Mouse (Mus musculus) E14TG2a.4 (cell line): ENCODE data around the gene Ntm.

Experiments used
- H3K27me3 ChIP-seq: 2 replicates; pipeline ENCODE4 v1.6.1; 2014; ENCODE audit warnings: low read length, control low read depth; ENCODE audit not compliant: insufficient read depth
- H3K36me3 ChIP-seq: 2 replicates; pipeline ENCODE4 v1.6.1; 2014; ENCODE audit warnings: low read length, control low read depth; ENCODE audit not compliant: insufficient read depth
- H3K4me1 ChIP-seq: replicated peaks from 2 replicates; pipeline ENCODE4 v1.6.1; 2014; ENCODE audit warnings: low read depth, low read length, control low read depth
- H3K4me3 ChIP-seq: replicated peaks from 2 replicates; pipeline ENCODE4 v1.5.1; 2014; ENCODE audit warnings: mild to moderate bottlenecking, low read length
- H3K9me3 ChIP-seq: 2 replicates; pipeline ENCODE4 v1.6.1; 2014; ENCODE audit warnings: low read length, control low read depth
- CTCF ChIP-seq: conservative IDR thresholded peaks from 2 replicates; pipeline ENCODE4 v1.5.1; 2014; ENCODE audit warnings: low read length
- NANOG ChIP-seq: IDR thresholded peaks from 2 replicates; pipeline ENCODE4 v1.6.1; 2014; ENCODE audit warnings: borderline replicate concordance, low read length, mixed read lengths
- POU5F1 ChIP-seq: IDR thresholded peaks from 2 replicates; pipeline ENCODE4 v1.6.1; 2014; ENCODE audit warnings: low read length, borderline replicate concordance

Gene Ntm

DNA sequence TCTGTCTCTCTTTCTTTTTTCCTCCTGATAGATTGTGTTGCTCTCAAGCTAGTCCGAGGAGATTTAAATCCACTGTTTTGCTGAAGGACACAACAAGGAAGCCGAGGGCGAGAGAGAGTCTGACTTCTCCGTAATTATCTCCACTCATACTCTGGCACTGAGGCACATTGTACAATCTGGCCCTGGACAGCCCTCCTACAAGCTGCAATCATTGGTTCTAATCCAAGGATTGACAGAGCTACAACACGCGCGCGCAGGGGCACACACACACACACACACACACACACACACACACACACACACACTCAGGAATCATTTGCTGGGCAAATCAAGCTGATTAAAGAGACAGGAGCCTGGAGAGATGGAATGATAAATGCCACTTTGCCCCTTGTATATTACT is at the start of gene Ntm:
Ntm (minus strand) TSS at position 164 of the 400 bp plus-strand sequence.
- Histone ChIP-seq H3K9me3 (no peaks in the 10 kb centered on the region), H3K4me1 (peaks cover 14% of the 10 kb centered on the region; the same call in 1 of the 2 replicates), H3K27me3 (peaks cover 32% of the 10 kb centered on the region), H3K36me3 (no peaks in the 10 kb centered on the region), H3K4me3 (peak within 1 kb of the TSS; percentile 52)
- no peak for TF ChIP-seq NANOG
- no peak for TF ChIP-seq CTCF
- TF ChIP-seq POU5F1 = no peak

GRCm38 (mm10) chr9:30005701-30006100 is 42.8 kb upstream of the Ntm start:
- Histone ChIP-seq H3K9me3 (no peaks in the 10 kb centered on the region), H3K36me3 (no peaks in the 10 kb centered on the region), H3K27me3 (no peaks in the 10 kb centered on the region), H3K4me1 (no peaks in the 10 kb centered on the region), H3K4me3 (no peak overlapping the region)
- TF ChIP-seq CTCF (no peak), NANOG (no peak), POU5F1 (no peak)

DNA sequence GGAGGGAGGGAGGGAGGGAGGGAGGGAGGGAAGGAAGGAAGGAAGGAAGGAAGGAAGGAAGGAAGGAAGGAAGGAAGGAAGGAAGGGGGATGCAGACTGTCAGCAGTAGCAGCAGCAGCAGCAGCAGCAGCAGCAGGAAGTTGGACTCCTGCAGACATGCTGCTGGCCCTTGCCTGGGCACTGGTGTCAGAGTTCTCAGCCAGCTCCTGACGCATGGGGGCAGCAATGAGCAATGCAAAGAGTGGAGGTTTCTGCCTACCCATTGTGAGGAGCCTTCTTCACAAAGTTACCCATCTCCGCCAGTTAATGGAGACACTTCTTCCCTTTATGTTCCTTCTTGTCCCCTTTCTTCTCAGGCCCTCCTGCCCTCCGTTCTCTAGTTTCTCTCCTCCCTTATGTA is 40.7 kb upstream of the Ntm start:
- TF ChIP-seq CTCF = peak; percentile 51
- no peak for TF ChIP-seq POU5F1
- TF ChIP-seq NANOG = no peak
- no peak overlapping the region for H3K4me3 ChIP-seq

DNA sequence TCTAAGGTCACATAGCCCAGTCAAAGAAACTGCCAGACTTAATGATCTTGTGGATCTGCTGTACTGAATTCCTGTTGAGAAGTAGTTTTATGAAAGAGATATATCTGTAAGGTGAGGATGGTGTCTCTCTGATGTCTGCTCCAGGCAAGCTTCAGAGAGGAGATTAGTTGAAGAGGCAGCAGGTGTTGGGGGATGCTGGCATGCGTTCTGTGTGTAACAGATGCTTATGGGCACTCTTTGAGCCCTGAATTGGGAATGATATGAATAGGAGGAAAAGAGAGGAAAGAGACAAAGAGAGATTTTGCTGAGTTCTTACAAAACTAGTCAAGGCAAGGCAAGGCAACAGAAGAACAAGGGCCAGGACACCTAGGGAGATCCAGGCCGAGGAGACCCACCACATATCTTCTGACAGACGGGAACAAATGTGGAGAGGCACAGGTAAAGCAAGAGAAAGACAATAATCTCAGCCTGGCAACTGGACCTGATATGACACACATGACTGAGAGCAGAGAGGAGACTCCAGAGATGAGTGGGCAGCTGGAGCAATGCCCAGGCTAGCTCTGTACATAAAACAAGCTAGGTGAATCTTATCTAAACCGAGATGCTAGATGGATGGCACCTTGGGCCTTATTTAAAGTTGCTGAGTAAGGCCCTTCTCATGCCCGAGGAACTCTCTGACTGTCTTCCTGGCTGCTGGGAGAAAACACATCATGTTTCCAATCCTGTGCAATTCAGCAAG is 18.4 kb upstream of the Ntm start:
- Histone ChIP-seq H3K9me3 (no peaks in the 10 kb centered on the region), H3K27me3 (no peaks in the 10 kb centered on the region), H3K36me3 (no peaks in the 10 kb centered on the region), H3K4me3 (no peak overlapping the region), H3K4me1 (no peaks in the 10 kb centered on the region)
- TF ChIP-seq POU5F1 (no peak), NANOG (no peak)

More for the DNA sequence above, 40.7 kb upstream of the Ntm start:
- Histone ChIP-seq H3K27me3 (no peaks in the 10 kb centered on the region), H3K36me3 (no peaks in the 10 kb centered on the region), H3K4me1 (no peaks in the 10 kb centered on the region), H3K9me3 (no peaks in the 10 kb centered on the region)

DNA sequence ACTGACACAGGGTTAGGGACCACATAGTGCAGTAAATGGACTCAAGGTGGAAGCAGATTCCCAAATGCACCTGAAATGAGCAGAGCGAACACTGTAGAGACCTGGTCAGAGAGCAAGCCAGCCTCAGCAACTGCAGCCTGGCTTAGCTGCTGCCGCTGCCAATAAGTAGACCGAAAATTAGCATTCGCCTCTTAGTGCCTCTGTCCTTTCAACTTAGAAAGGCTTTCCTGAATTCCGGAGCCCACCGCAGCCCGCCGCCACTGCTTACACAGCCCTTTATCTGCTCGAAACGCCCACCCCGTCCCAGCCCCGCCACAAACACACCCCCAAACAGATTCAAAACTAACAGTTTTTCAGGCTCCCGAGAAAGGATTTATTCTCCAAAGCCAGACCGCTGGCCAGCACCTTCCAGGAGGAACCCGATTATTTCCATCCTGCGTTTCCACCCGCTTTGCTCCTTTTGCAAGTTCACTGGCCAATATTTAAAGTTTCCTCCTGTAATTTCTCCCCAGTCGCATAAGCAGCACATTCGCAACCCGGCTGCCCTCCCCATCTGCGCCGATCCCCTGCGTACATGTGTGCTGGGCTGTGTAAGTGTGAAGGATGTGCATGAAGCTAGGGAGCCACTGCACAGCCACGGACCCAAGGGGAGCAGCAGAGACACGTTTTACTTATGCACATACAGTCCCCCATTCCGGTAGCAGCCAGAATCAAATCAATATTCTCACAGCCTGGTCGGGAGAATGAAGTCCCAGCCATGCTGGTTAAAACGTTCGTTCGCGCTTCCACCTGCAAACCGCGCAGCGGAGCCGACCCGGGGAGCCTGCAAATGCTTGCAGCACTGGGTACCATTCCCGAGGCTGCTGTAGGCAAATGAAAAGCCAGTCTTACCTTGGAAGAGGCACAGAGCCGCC is 730 bp downstream of the Ntm start:
- H3K9me3 ChIP-seq = no peaks in the 10 kb centered on the region
- TF ChIP-seq CTCF (no peak), POU5F1 (no peak), NANOG (no peak)

GRCm38 (mm10) chr9:29961512-29961911 is 1.4 kb downstream of the Ntm start:
- Histone ChIP-seq H3K4me3 (no peak overlapping the region), H3K36me3 (no peaks in the 10 kb centered on the region), H3K27me3 (peaks cover 36% of the 10 kb centered on the region), H3K4me1 (peaks cover 14% of the 10 kb centered on the region; the same call in 1 of the 2 replicates), H3K9me3 (no peaks in the 10 kb centered on the region)
- TF ChIP-seq POU5F1 (no peak), NANOG (no peak), CTCF (no peak)

More for the DNA sequence above, 730 bp downstream of the Ntm start:
- peaks cover 14% of the 10 kb centered on the region; the same call in 1 of the 2 replicates for H3K4me1 ChIP-seq
- peak overlapping the region; percentile 52 for H3K4me3 ChIP-seq
- no peaks in the 10 kb centered on the region for H3K36me3 ChIP-seq
- H3K27me3 ChIP-seq = peaks cover 32% of the 10 kb centered on the region

GRCm38 (mm10) chr9:29960741-29961140 is 2.2 kb downstream of the Ntm start:
- peaks cover 36% of the 10 kb centered on the region for H3K27me3 ChIP-seq
- no peak for TF ChIP-seq NANOG
- H3K9me3 ChIP-seq = no peaks in the 10 kb centered on the region
- H3K36me3 ChIP-seq = no peaks in the 10 kb centered on the region
- no peak overlapping the region for H3K4me3 ChIP-seq
- H3K4me1 ChIP-seq = peaks cover 14% of the 10 kb centered on the region; the same call in 1 of the 2 replicates

DNA sequence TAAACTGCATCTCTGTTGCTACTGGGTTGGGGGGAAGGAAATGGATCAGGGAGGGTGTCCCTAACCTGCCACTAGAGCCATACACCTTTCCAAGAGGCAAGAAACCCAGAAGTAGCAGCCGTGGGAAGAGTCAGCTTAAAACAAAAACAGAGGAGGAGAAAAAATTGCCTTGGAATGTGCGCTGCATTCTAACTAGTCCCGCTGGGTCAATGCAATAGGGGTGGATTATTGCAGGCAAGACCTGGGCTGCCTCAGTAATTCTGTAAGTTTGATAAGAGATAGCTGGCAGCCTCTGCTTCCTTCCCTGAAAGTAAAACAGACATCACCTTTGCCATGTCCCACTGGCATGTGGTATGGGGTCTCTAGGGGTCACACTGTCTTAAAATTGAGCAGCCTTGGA is 2.7 kb downstream of the Ntm start:
- no peaks in the 10 kb centered on the region for H3K36me3 ChIP-seq
- TF ChIP-seq POU5F1 (no peak), NANOG (no peak), CTCF (no peak)
- H3K4me1 ChIP-seq = peaks cover 14% of the 10 kb centered on the region; the same call in 1 of the 2 replicates
- H3K27me3 ChIP-seq = peaks cover 36% of the 10 kb centered on the region
- H3K9me3 ChIP-seq = no peaks in the 10 kb centered on the region
- no peak overlapping the region for H3K4me3 ChIP-seq
